Mouse (Mus musculus) monocyte, adult 2 months (primary cell): ENCODE data around the gene Nr5a2.
"Not testable (repeated sequence)": the region's sequence is repeated elsewhere in the genome, so short reads cannot be mapped to it uniquely, and the experiment has no call there.

ENCODE experiments used
- DNase-seq, 2 experiments: peaks; one replicate each; pipeline ENCODE4 v3.0.0; 2022; ENCODE audit warnings: low spot score in 2 of 2, low read depth in 1 of 2

Gene Nr5a2

GRCm38 (mm10) chr1:136846081-136846480 lies 114.2 kb downstream of the Nr5a2 start:
- DNase-seq: no peak

GRCm38 (mm10) chr1:136845341-136845740 lies 114.9 kb downstream of the Nr5a2 start:
- no peak for DNase-seq

- DNase-seq: no peak
Measured at GRCm38 (mm10) chr1:136840512-136840911, 119.7 kb downstream of the Nr5a2 start.

- DNase-seq: no peak
Measured at GRCm38 (mm10) chr1:136839202-136839601, 121.0 kb downstream of the Nr5a2 start.

- no peak for DNase-seq
Measured at GRCm38 (mm10) chr1:136832305-136833152, 127.7 kb downstream of the Nr5a2 start.

- DNase-seq: no peak
Measured at GRCm38 (mm10) chr1:136830992-136831391, 129.3 kb downstream of the Nr5a2 start.

GRCm38 (mm10) chr1:136829931-136830330 lies 130.3 kb downstream of the Nr5a2 start:
- no peak for DNase-seq

GRCm38 (mm10) chr1:136823897-136824296 lies 136.4 kb downstream of the Nr5a2 start:
- no peak for DNase-seq

- DNase-seq: no peak
Measured at GRCm38 (mm10) chr1:136800625-136801024, 159.6 kb downstream of the Nr5a2 start.

- DNase-seq: no peak
Measured at GRCm38 (mm10) chr1:136796361-136797090, 163.7 kb downstream of the Nr5a2 start.

- DNase-seq: not testable (repeated sequence)
Measured at GRCm38 (mm10) chr1:136792957-136793883, 167.0 kb downstream of the Nr5a2 start.
